Mouse (Mus musculus) testis, adult 2 months (tissue): ENCODE measurements around the gene Gpm6b.

Experiments used
- CTCF ChIP-seq: fragments of 200-500 bp; IDR thresholded peaks from 2 replicates; pipeline ENCODE4 v1.5.1; 2012; ENCODE audit warnings: low read depth, mild to moderate bottlenecking, inconsistent platforms, low read length, moderate library complexity; ENCODE audit not compliant: control insufficient read depth, insufficient read depth, insufficient replicate concordance
- POLR2A ChIP-seq: fragments of 200-500 bp; IDR thresholded peaks from 2 replicates; pipeline ENCODE4 v1.6.1; 2012; ENCODE audit warnings: low read depth, mild to moderate bottlenecking, inconsistent platforms, low read length, moderate library complexity; ENCODE audit not compliant: control insufficient read depth

DNA sequence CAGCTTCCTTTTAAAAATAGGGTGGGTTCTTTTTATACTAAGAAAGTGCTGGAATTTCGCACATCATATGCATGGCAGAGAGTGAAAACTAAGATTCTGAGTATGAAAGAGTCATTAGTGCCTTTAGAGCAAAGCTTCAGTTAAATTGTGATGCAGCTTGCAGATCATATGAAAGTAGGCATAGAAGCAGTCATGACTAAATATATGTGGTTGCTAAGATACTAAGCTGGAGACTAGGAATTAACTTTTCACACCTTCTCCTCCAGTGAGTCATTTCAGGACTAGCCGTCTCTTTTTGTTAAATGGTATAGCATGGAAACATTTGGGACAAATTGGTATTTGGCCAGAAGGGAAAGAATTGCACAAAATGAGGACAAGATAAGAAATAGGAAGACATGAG is 24.1 kb upstream of the Gpm6b start:
- TF ChIP-seq POLR2A (no peak), CTCF (no peak)
